Mouse (Mus musculus) liver, embryonic 14.5 days (tissue): ENCODE results near the gene Upf2. TPM values are rescaled to one million over a fixed set of nuclear protein-coding genes. Genes with fewer than 3 reads are reported as not detected.
"Not testable (repeated sequence)": the region's sequence is repeated elsewhere in the genome, so short reads cannot be mapped to it uniquely, and the experiment has no call there.

Source experiments
- ATAC-seq: fragments of 200-750 bp; cut with Nextera tagmentation; 2 replicates; pipeline ENCODE4 v1.8.0; 2017; ENCODE audit warnings: moderate number of reproducible peaks, mild to moderate bottlenecking, moderate library complexity; ENCODE audit not compliant: insufficient read depth
- DNase-seq, 3 experiments: peaks; one replicate each; pipeline ENCODE4 v3.0.0-alpha.2; 2012 to 2013; ENCODE audit warnings: low read depth in 3 of 3, low spot score in 3 of 3
- H3K27ac ChIP-seq: fragments of 300-500 bp; sonication (generic); 2 replicates; pipeline ENCODE4 v1.5.1; 2014; ENCODE audit warnings: moderate library complexity, mild to moderate bottlenecking, control low read depth, inconsistent platforms
- H3K27me3 ChIP-seq: fragments of 300-500 bp; sonication (generic); 2 replicates; pipeline ENCODE4 v1.6.1; 2014; ENCODE audit warnings: mild to moderate bottlenecking, low read length, moderate library complexity; ENCODE audit not compliant: control insufficient read depth, insufficient read depth
- H3K36me3 ChIP-seq: fragments of 300-500 bp; sonication (generic); replicated peaks from 2 replicates; pipeline ENCODE4 v1.6.1; 2014; ENCODE audit warnings: low read depth; ENCODE audit not compliant: control insufficient read depth, insufficient read depth
- H3K4me1 ChIP-seq, 2 experiments: fragments of 200-500 bp in 1 of 2; fragments of 300-500 bp in 1 of 2; sonication (generic) in 1 of 2; replicated peaks; 2 replicates each; pipeline ENCODE4 v1.6.1; 2012 to 2014; ENCODE audit warnings: antibody characterized with exemption in 1 of 2, inconsistent platforms in 1 of 2, low read length in 1 of 2; ENCODE audit not compliant: control insufficient read depth in 2 of 2, insufficient read depth in 2 of 2
- H3K4me2 ChIP-seq: fragments of 300-500 bp; sonication (generic); 2 replicates; pipeline ENCODE4 v1.6.1; 2014; ENCODE audit warnings: low read depth, mild to moderate bottlenecking, control low read depth, moderate library complexity
- H3K4me3 ChIP-seq, 2 experiments: fragments of 200-500 bp in 1 of 2; fragments of 300-500 bp in 1 of 2; sonication (generic) in 1 of 2; 2 replicates each; pipeline ENCODE4 v1.5.1; 2012 to 2014; ENCODE audit warnings: low read depth in 2 of 2, low read length in 2 of 2, mild to moderate bottlenecking in 2 of 2, control low read depth in 1 of 2, inconsistent platforms in 1 of 2, moderate library complexity in 1 of 2; ENCODE audit not compliant: insufficient read depth in 1 of 2
- H3K9ac ChIP-seq: fragments of 300-500 bp; sonication (generic); replicated peaks from 2 replicates; pipeline ENCODE4 v1.6.1; 2014; ENCODE audit warnings: mild to moderate bottlenecking, control low read depth, moderate library complexity
- H3K9me3 ChIP-seq: fragments of 300-500 bp; sonication (generic); 2 replicates; pipeline ENCODE4 v1.6.1; 2016; ENCODE audit warnings: low read length, mixed read lengths; ENCODE audit not compliant: control insufficient read depth
- CTCF ChIP-seq: IDR thresholded peaks from 2 replicates; pipeline ENCODE4 v1.5.1; 2016; ENCODE audit warnings: antibody characterized with exemption, low read depth, control low read depth
- EP300 ChIP-seq: IDR thresholded peaks from 2 replicates; pipeline ENCODE4 v1.6.1; 2016; ENCODE audit warnings: antibody characterized with exemption, low read depth
- WGBS: fragments of 180-500 bp; shearing (Covaris S2); extraction: QIAGEN DNeasy Blood & Tissue Kit; methylation state at CpG from one replicate; pipeline ENCODE4 v1.1.7; 2014; ENCODE audit not compliant: insufficient replicate concordance; 5-methylcytosine and 5-hydroxymethylcytosine counted together
- polyA plus RNA-seq, 2 experiments: library from polyadenylated mRNA; depleted of rRNA in 1 of 2; stranded (reverse) in 1 of 2; unstranded in 1 of 2; fragments of >200 nt; fragmentation: Nextera tagmentation in 1 of 2; extraction: Ambion mirVana in 1 of 2; gene quantifications; 2 replicates each; pipeline versions ENCODE4 v1.2.1 to v1.2.3; 2012 to 2014

The Upf2 gene
- polyA plus RNA-seq, 2 experiments: 3.8 to 6.8 TPM

DNA sequence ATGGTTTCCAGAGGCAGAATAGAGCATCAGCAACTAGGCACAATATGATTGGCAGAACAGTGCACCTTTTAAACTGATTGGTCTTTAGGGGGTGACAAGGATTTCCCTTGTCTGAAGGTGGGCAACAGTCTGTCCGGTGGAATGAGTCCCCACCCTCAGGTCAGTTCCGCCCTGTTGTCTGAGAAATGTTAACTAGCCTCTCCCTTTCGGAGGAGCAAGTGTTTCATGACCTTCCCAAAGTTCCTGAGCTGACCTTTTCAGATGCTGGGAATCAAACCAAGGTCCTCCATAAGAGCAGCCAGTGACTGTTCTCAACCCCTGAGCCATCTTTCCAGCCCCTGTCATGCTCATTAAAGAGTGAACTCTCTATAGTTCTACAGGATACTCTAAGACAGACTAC lies 4.4 kb upstream of the Upf2 start:
- Histone ChIP-seq H3K27ac (no peak overlapping the region), H3K4me2 (no peak overlapping the region), H3K27me3 (no peaks in the 10 kb centered on the region), H3K4me1 (peaks cover 10 to 14% of the 10 kb centered on the region in 2 experiments), H3K9ac (no peak overlapping the region), H3K4me3 (no peak overlapping the region), H3K9me3 (no peaks in the 10 kb centered on the region), H3K36me3 (no peaks in the 10 kb centered on the region)
- ATAC-seq (no peak), DNase-seq (no peak)
- TF ChIP-seq EP300 (no peak), CTCF (no peak)
- 78% methylated on average over 3 of the region's 3 CpGs for WGBS

DNA sequence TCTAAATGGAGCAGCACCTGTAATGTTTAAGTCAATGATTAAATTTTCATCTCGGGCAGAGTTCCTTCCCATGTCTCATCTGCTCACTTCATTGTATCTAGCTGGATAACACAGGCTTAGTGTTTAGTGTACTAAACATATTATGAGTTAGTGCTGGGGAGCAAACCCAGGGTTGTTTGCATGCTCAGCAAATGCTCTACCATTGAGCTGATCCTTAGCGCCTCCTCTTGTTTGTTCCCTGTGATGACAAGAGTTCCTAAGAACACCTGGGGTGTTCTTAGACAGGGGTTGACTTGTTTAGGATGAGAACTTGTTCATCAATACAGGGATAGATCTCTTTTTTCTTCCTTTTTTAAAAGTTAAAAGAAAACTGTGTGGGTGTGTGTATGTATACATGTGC lies 2.3 kb upstream of the Upf2 start:
- ATAC-seq (no peak), DNase-seq (no peak)
- Histone ChIP-seq H3K4me1 (peaks cover 13 to 17% of the 10 kb centered on the region in 2 experiments), H3K4me2 (no peak overlapping the region), H3K9me3 (no peaks in the 10 kb centered on the region), H3K27ac (no peak overlapping the region), H3K9ac (no peak overlapping the region), H3K4me3 (no peak overlapping the region), H3K36me3 (no peaks in the 10 kb centered on the region), H3K27me3 (no peaks in the 10 kb centered on the region)
- 86% methylated on average over 2 of the region's 2 CpGs for WGBS
- TF ChIP-seq EP300 (no peak), CTCF (no peak)

DNA sequence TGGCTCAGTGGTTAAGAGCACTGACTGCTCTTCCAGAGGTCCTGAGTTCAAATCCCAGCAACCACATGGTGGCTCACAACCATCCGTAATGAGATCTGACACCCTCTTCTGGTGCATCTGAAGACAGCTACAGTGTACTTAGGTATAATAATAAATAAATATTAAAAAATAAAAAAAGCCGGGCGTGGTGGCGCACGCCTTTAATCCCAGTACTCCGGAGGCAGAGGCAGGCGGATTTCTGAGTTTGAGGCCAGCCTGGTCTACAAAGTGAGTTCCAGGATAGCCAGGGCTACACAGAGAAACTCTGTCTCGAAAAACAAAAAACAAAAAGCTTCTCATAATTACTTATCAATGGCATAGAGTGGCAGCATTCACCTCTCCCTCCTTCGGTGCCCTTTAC lies 1.4 kb upstream of the Upf2 start:
- Histone ChIP-seq H3K4me1 (peaks cover 13 to 17% of the 10 kb centered on the region in 2 experiments), H3K9ac (peak overlapping the region; percentile 96), H3K4me2 (peak overlapping the region; percentile 79), H3K4me3 (peak overlapping the region; percentile 89 to 100; a peak in 3 of 4 replicates)
- not testable (repeated sequence) for H3K27me3 ChIP-seq, H3K27ac ChIP-seq, ATAC-seq, H3K36me3 ChIP-seq, H3K9me3 ChIP-seq, DNase-seq
- WGBS: 84% methylated on average over 9 of the region's 9 CpGs

DNA sequence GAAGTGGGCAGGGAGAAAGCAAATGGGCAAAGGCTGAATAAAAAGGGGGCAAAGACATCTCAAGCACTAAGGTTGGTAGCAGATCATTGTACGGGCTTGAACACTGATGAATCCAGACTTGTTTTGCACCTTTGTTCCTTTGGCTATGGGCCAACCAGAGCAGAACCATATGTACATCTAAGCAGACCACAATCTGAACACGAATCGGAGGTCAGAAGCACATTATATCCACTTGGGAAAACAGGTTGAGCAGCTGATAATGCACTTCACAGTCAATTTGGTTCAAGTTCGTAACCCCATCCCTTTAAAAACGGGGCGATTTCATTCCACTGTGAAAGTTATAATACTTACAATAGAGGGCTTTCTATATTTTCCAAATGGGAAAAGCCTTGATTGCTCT lies 964 bp upstream of the Upf2 start:
- Histone ChIP-seq H3K4me1 (peaks cover 11 to 17% of the 10 kb centered on the region in 2 experiments), H3K4me2 (peak overlapping the region; percentile 79), H3K4me3 (peak overlapping the region; percentile 89 to 100), H3K9me3 (no peaks in the 10 kb centered on the region), H3K27ac (peak overlapping the region; percentile 60), H3K27me3 (no peaks in the 10 kb centered on the region), H3K36me3 (no peaks in the 10 kb centered on the region), H3K9ac (peak overlapping the region; percentile 96)
- ATAC-seq (no peak), DNase-seq (peak in 1 of 3 experiments; percentile 28)
- TF ChIP-seq EP300 (no peak), CTCF (no peak)
- WGBS: 4% methylated on average over 6 of the region's 6 CpGs

DNA sequence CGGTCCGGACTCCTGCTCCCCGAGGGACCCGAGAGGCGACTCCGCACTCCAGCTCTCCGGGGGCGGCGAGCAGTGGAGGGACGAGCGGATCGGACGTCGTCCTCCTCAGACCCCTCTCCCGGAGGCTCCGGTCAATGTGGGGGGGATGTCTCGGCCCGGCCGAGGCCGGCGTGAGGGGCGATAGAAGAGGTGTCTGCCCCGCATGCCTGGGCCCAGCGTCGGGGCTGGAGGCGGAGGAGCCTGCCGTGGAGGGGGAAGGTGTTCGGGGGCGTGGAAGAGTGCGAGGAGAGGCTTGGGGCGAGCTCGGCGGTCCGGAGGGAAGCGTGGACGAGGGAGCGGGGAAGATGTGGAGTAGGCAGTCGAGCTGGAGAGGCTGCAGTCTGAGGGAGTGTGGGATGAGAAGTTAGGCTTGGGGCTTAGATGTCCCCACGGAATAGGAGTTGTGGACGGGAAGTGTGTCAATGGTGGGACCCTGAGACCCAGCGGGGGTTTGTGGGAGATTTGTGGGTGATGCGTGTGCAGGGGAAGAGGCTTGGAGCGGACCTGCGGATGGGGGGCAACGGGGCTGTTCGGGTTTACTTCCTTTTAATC lies 447 bp downstream of the Upf2 start:
- Histone ChIP-seq H3K36me3 (no peaks in the 10 kb centered on the region), H3K27ac (peak overlapping the region; percentile 36), H3K9ac (peak overlapping the region; percentile 96), H3K9me3 (no peaks in the 10 kb centered on the region), H3K4me2 (peak overlapping the region; percentile 77), H3K4me1 (peaks cover 3 to 9% of the 10 kb centered on the region in 2 experiments), H3K4me3 (peak overlapping the region; percentile 89 to 94), H3K27me3 (no peaks in the 10 kb centered on the region)
- no peak for TF ChIP-seq CTCF
- TF ChIP-seq EP300: no peak
- under 1% methylated on average over 46 of the region's 46 CpGs for WGBS
- DNase-seq: peak in 1 of 3 experiments; percentile 30
- peak; percentile 56 for ATAC-seq
